Mouse (Mus musculus) R1 (cell line): ENCODE results near the gene Gm2042.
A peak's percentile ranks its signal among the peaks of the same experiment; 100 is the strongest.
"Not testable (repeated sequence)": the region's sequence is repeated elsewhere in the genome, so short reads cannot be mapped to it uniquely, and the experiment has no call there.

ENCODE experiments used
- DNase-seq: peaks from one replicate; pipeline ENCODE4 v3.0.0-alpha.2; 2018; ENCODE audit warnings: low read depth, low spot score

Gene Gm2042

GRCm38 (mm10) chr12:87953780-87954179 lies at the start of gene Gm2042:
Gm2042 (plus strand) TSS chr12:87954080.
- not testable (repeated sequence) for DNase-seq

GRCm38 (mm10) chr12:87919721-87920120 lies 34.2 kb upstream of the Gm2042 start, which contains the start of gene Gm2035:
Gm2035 (minus strand) TSS chr12:87919857.
- not testable (repeated sequence) for DNase-seq

- peak; percentile 70 for DNase-seq
Measured at GRCm38 (mm10) chr12:87984000-87984399, 30.1 kb downstream of the Gm2042 start.

GRCm38 (mm10) chr12:88004118-88004517 lies 50.2 kb downstream of the Gm2042 start:
- DNase-seq, result not testable (repeated sequence)
